In genomic region chr16:90203226-90203962, GRCm38 (mm10) we compare ENCODE assay signal across 25 mouse cellular contexts. TPM values are rescaled to one million over a fixed set of nuclear protein-coding genes. Genes with fewer than 3 reads are reported as not detected.
DNase-seq lines count a peak whose midpoint lies in the region; ATAC-seq and TF ChIP-seq lines count a peak whose summit lies in the region.
"Had no signal": no experiment of that assay in that cellular context is flagged by ENCODE, and none has a peak within 500 bp of the region (broad histone marks: within the 10 kb centered on the region; RNA-seq: fewer than 3 reads in every experiment).

No protein-coding gene starts in this region.

- H3K27me3 ChIP-seq in kidney, embryonic 16.5 days (ENCODE audit: insufficient read depth, low read length) = 0 out of 2 replicates have a peak, but pooled peaks cover 3% of the 10 kb centered on the region
- H3K27me3 ChIP-seq in kidney, embryonic 14.5 days (ENCODE audit: control insufficient read depth, insufficient read depth, low read length) = no peaks in the 10 kb centered on the region
- no peaks in the 10 kb centered on the region for H3K27me3 ChIP-seq in lung, embryonic 14.5 days (ENCODE audit: insufficient read depth, low read length)
- H3K27me3 ChIP-seq in lung, postnatal 0 days (replicated peaks; ENCODE audit: insufficient read depth, low read length) = no peaks in the 10 kb centered on the region
- no peaks in the 10 kb centered on the region for H3K27me3 ChIP-seq in stomach, embryonic 15.5 days (replicated peaks)
- H3K27me3 ChIP-seq: heart, embryonic 13.5 days; hindbrain, embryonic 15.5 days; liver, embryonic 15.5 days had no signal

- peak; percentile 91 for TF ChIP-seq EP300 in lung, postnatal 0 days (IDR thresholded peaks at IDR 0.05)

- TF ChIP-seq CTCF in lung, embryonic 14.5 days (IDR thresholded peaks at IDR 0.05; ENCODE audit: low read depth) = no peak
- TF ChIP-seq CTCF in lung, postnatal 0 days (IDR thresholded peaks at IDR 0.05) = no peak

- ATAC-seq in kidney, embryonic 16.5 days (ENCODE audit: low FRiP score, low TSS enrichment) = no peak
- no peak for ATAC-seq in kidney, embryonic 14.5 days (ENCODE audit: low FRiP score, low TSS enrichment)
- ATAC-seq in lung, embryonic 14.5 days (ENCODE audit: insufficient read depth) = peak; percentile 52; the same call in 1 of the 2 replicates
- peak; percentile 89 for ATAC-seq in lung, postnatal 0 days
- ATAC-seq in stomach, embryonic 15.5 days (ENCODE audit: insufficient read depth, low FRiP score, low read depth) = no peak
- ATAC-seq: CD4-positive, CD25-positive, alpha-beta regulatory T cell, adult 4 months; forebrain, embryonic 14.5 days; inflammation-experienced regulatory T-cells, adult 6 months had no signal

- no peaks in the 10 kb centered on the region for H3K9me3 ChIP-seq in kidney, embryonic 16.5 days (ENCODE audit: low read length)
- no peaks in the 10 kb centered on the region for H3K9me3 ChIP-seq in kidney, embryonic 14.5 days (ENCODE audit: control insufficient read depth, low read length)
- H3K9me3 ChIP-seq in lung, embryonic 14.5 days (ENCODE audit: low read depth, low read length) = no peaks in the 10 kb centered on the region
- H3K9me3 ChIP-seq in lung, postnatal 0 days (ENCODE audit: low read length) = no peaks in the 10 kb centered on the region
- H3K9me3 ChIP-seq in stomach, embryonic 15.5 days = no peaks in the 10 kb centered on the region
- H3K9me3 ChIP-seq: heart, embryonic 13.5 days; hindbrain, embryonic 10.5 days; hindbrain, embryonic 15.5 days; liver, embryonic 15.5 days had no signal

- H3K4me1 ChIP-seq in kidney, embryonic 16.5 days (ENCODE audit: insufficient read depth, low read length) = peaks cover 13% of the 10 kb centered on the region; the same call in 1 of the 2 replicates
- peaks cover 6% of the 10 kb centered on the region; the same call in 1 of the 2 replicates for H3K4me1 ChIP-seq in kidney, embryonic 14.5 days (ENCODE audit: control insufficient read depth, insufficient read depth, low read length)
- 0 out of 2 replicates have a peak, but pooled peaks cover under 1% of the 10 kb centered on the region for H3K4me1 ChIP-seq in lung, embryonic 14.5 days (ENCODE audit: insufficient read depth)
- peaks cover 5% of the 10 kb centered on the region; the same call in 1 of the 2 replicates for H3K4me1 ChIP-seq in lung, postnatal 0 days (ENCODE audit: insufficient read depth, low read depth, low read length)
- peaks cover 9% of the 10 kb centered on the region; the same call in 1 of the 2 replicates for H3K4me1 ChIP-seq in stomach, embryonic 15.5 days
- H3K4me1 ChIP-seq: hindbrain, embryonic 15.5 days had no signal

- DNase-seq in lung, embryonic 14.5 days = peak; percentile 60
- peak; percentile 89 for DNase-seq in lung, postnatal 0 days (ENCODE audit: low spot score)
- DNase-seq in ovary, postnatal 36 days (ENCODE audit: low spot score) = no peak
- no peak for DNase-seq in cerebellum, adult 11 months
- DNase-seq: adrenal gland, postnatal 36 days; cerebellum, adult 8-10 months; cerebellum, postnatal 25 days; heart, postnatal 14 days; kidney, adult 2 months; kidney, postnatal 10 days; midbrain, embryonic 14.5 days; right cerebral cortex, adult 18-20 months; spleen, adult 18-20 months; thymus, adult 2 months; thymus, postnatal 36 days had no signal

- WGBS in kidney, embryonic 16.5 days = 60% methylated on average over 6 of the region's 6 CpGs
- 66% methylated on average over 6 of the region's 6 CpGs for WGBS in kidney, embryonic 14.5 days
- 64% methylated on average over 6 of the region's 6 CpGs for WGBS in lung, embryonic 14.5 days
- WGBS in lung, postnatal 0 days = 44% methylated on average over 6 of the region's 6 CpGs
- 73% methylated on average over 6 of the region's 6 CpGs for WGBS in stomach, embryonic 15.5 days

- H3K27ac ChIP-seq in kidney, embryonic 16.5 days (ENCODE audit: low read length) = peak overlapping the region; percentile 29; the same call in 1 of the 2 replicates
- no peak overlapping the region for H3K27ac ChIP-seq in kidney, embryonic 14.5 days (ENCODE audit: low read depth, low read length)
- no peak overlapping the region for H3K27ac ChIP-seq in lung, embryonic 14.5 days (ENCODE audit: low read depth)
- peak overlapping the region; percentile 71 for H3K27ac ChIP-seq in lung, postnatal 0 days (ENCODE audit: low read length)
- peak overlapping the region; percentile 27; the same call in 1 of the 2 replicates for H3K27ac ChIP-seq in stomach, embryonic 15.5 days
- H3K27ac ChIP-seq: heart, embryonic 13.5 days; hindbrain, embryonic 10.5 days; hindbrain, embryonic 15.5 days; liver, embryonic 15.5 days had no signal

- H3K9ac ChIP-seq in kidney, embryonic 16.5 days (replicated peaks; ENCODE audit: low read length) = no peak overlapping the region
- H3K9ac ChIP-seq in kidney, embryonic 14.5 days (ENCODE audit: low read depth, low read length) = no peak overlapping the region
- no peak overlapping the region for H3K9ac ChIP-seq in lung, embryonic 14.5 days
- H3K9ac ChIP-seq in lung, postnatal 0 days (replicated peaks; ENCODE audit: low read depth) = no peak overlapping the region
- no peak overlapping the region for H3K9ac ChIP-seq in stomach, embryonic 15.5 days
- H3K9ac ChIP-seq: hindbrain, embryonic 15.5 days; liver, embryonic 15.5 days had no signal

- no peak overlapping the region for H3K4me3 ChIP-seq in kidney, embryonic 16.5 days (ENCODE audit: low read length)
- no peak overlapping the region for H3K4me3 ChIP-seq in kidney, embryonic 14.5 days (ENCODE audit: low read length)
- H3K4me3 ChIP-seq in lung, embryonic 14.5 days (ENCODE audit: low read depth, low read length) = no peak overlapping the region
- H3K4me3 ChIP-seq in lung, postnatal 0 days (ENCODE audit: low read depth, low read length) = no peak overlapping the region
- no peak overlapping the region for H3K4me3 ChIP-seq in stomach, embryonic 15.5 days (replicated peaks)
- H3K4me3 ChIP-seq: hindbrain, embryonic 10.5 days; hindbrain, embryonic 15.5 days; liver, embryonic 15.5 days had no signal

- no peaks in the 10 kb centered on the region for H3K36me3 ChIP-seq in kidney, embryonic 16.5 days (ENCODE audit: insufficient read depth, low read length)
- no peaks in the 10 kb centered on the region for H3K36me3 ChIP-seq in kidney, embryonic 14.5 days (ENCODE audit: control insufficient read depth, insufficient read depth, low read length)
- H3K36me3 ChIP-seq in lung, embryonic 14.5 days (ENCODE audit: insufficient read depth) = no peaks in the 10 kb centered on the region
- no peaks in the 10 kb centered on the region for H3K36me3 ChIP-seq in lung, postnatal 0 days (ENCODE audit: insufficient read depth, low read length)
- no peaks in the 10 kb centered on the region for H3K36me3 ChIP-seq in stomach, embryonic 15.5 days
- H3K36me3 ChIP-seq: heart, embryonic 13.5 days; hindbrain, embryonic 10.5 days; hindbrain, embryonic 15.5 days; liver, embryonic 15.5 days had no signal

- no peak overlapping the region for H3K4me2 ChIP-seq in kidney, embryonic 16.5 days (replicated peaks; ENCODE audit: low read depth, low read length)
- no peak overlapping the region for H3K4me2 ChIP-seq in kidney, embryonic 14.5 days (replicated peaks; ENCODE audit: low read depth, low read length)
- no peak overlapping the region for H3K4me2 ChIP-seq in lung, embryonic 14.5 days
- H3K4me2 ChIP-seq in lung, postnatal 0 days (replicated peaks; ENCODE audit: low read depth, low read length) = peak overlapping the region; percentile 45; the same call in 1 of the 2 replicates
- H3K4me2 ChIP-seq in stomach, embryonic 15.5 days = no peak overlapping the region
- H3K4me2 ChIP-seq: hindbrain, embryonic 15.5 days; liver, embryonic 15.5 days had no signal

RNA-seq across cellular contexts. Expression of gene Sod1, which starts 17.2 kb away (rescaled TPM):
- polyA plus RNA-seq in kidney, embryonic 16.5 days (2015; fragmentation: Nextera tagmentation; extraction: Ambion mirVana) = 1,053 and 1,127 TPM in 2 replicates
- polyA plus RNA-seq in kidney, embryonic 14.5 days (2014; fragmentation: Nextera tagmentation; extraction: Ambion mirVana) = 1,220 and 1,387 TPM in 2 replicates
- 1,316 and 1,360 TPM in 2 replicates for polyA plus RNA-seq in lung, embryonic 14.5 days (2014; fragmentation: Nextera tagmentation; extraction: Ambion mirVana)
- polyA plus RNA-seq in lung, postnatal 0 days (2015; fragmentation: Nextera tagmentation; extraction: Ambion mirVana) = 1,664 and 1,843 TPM in 2 replicates
- 1,122 and 1,160 TPM in 2 replicates for polyA plus RNA-seq in stomach, embryonic 15.5 days (2015; fragmentation: Nextera tagmentation; extraction: Ambion mirVana)

RNA-seq across cellular contexts. Expression of gene Tiam1, which starts 59.8 kb away (rescaled TPM):
- polyA plus RNA-seq in kidney, embryonic 16.5 days (2015; fragmentation: Nextera tagmentation; extraction: Ambion mirVana) = 11.5 and 16.1 TPM in 2 replicates
- 24.5 and 28.4 TPM in 2 replicates for polyA plus RNA-seq in kidney, embryonic 14.5 days (2014; fragmentation: Nextera tagmentation; extraction: Ambion mirVana)
- 16.8 and 18.5 TPM in 2 replicates for polyA plus RNA-seq in lung, embryonic 14.5 days (2014; fragmentation: Nextera tagmentation; extraction: Ambion mirVana)
- 3.7 and 9.3 TPM in 2 replicates for polyA plus RNA-seq in lung, postnatal 0 days (2015; fragmentation: Nextera tagmentation; extraction: Ambion mirVana)
- 19.1 and 19.5 TPM in 2 replicates for polyA plus RNA-seq in stomach, embryonic 15.5 days (2015; fragmentation: Nextera tagmentation; extraction: Ambion mirVana)

Comparison
In these comparisons a context has a peak if more than half of its experiments do, and no peak if none do; other contexts are left out.
1. H3K27ac ChIP-seq: peak in kidney, embryonic 16.5 days (single experiment), lung, postnatal 0 days (single experiment) and stomach, embryonic 15.5 days (single experiment); none in kidney, embryonic 14.5 days (single experiment) and lung, embryonic 14.5 days (single experiment).
2. ATAC-seq: peak in lung, embryonic 14.5 days (single experiment) and lung, postnatal 0 days (single experiment); none in kidney, embryonic 16.5 days (single experiment), kidney, embryonic 14.5 days (single experiment) and stomach, embryonic 15.5 days (single experiment).
3. DNase-seq: peak in lung, embryonic 14.5 days (single experiment) and lung, postnatal 0 days (single experiment); none in ovary, postnatal 36 days (single experiment) and cerebellum, adult 11 months (single experiment).